Mouse (Mus musculus): ENCODE data around the gene Gga1.

DNA sequence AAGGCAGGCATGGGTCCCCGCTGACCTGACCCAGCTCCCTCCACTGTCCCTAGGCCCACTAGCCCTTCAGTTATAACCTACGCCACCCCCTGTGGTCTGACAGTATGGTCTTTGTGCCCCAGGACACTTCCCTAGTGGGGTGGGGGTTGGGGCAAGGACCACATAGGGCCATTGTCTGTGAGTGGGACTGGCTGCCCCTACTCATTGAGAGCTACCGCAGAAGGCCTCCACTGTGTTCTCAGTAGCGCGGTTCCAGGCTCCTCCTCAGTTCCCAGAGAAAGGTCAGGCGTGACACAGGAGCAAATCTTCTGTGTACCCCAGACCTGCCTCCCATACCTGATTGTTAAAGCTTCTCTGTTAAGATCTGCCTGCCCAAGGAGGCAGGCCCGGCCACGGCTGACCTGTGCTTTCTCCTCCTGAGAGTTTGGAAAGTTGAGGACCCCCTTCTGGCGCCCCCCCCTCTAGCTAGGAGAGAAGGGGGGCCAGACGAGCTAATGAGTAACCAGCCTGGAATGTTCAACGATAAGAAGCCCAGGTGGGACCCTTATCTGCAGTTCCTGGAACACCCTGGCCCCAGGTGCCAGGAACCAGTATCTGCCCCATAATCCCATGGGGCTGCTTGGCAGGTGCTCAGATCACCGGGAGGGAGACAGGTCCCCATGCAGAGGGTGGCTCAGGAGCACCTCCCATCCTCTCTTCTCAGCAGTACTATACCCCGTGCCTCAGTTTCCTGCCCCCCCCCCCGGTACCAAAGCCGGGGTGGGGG is 26.7 kb upstream of the Gga1 start:
- no peak for TF ChIP-seq GATA1 (IDR thresholded peaks at IDR 0.05; ENCODE audit: low read length)
- no peak for TF ChIP-seq TAL1 (IDR thresholded peaks at IDR 0.05; ENCODE audit: low read length)
